Mouse (Mus musculus): ENCODE data around the gene Atp1a3.
A peak's percentile ranks its signal among the peaks of the same experiment; 100 is the strongest.

Gene Atp1a3

GRCm38 (mm10) chr7:25003820-25004388 is 1.9 kb downstream of the Atp1a3 start:
- DNase-seq (ENCODE audit: low read depth, low spot score) = no peak

DNA sequence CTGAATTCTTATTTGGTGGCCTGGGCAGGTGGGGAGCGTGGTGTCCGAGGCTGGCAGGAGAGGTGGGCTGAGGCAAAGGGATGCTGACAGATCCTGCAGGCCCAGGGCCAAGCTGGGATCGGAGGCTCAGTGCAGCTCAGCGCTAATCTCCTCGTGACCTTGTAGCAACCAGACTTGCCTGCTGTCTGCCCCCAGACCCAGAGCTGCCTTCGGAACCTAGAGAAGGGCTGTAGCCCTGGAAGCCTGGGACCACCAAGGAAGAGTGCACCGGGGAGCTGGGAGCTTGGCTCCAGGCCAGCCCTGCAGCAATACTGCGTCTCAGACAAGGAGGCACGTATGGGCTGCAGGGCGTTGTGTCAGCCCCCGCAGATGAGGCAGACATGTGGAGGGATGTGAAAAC is 2.5 kb downstream of the Atp1a3 start:
- DNase-seq (ENCODE audit: low read depth, low spot score) = no peak

GRCm38 (mm10) chr7:25000711-25001110 is 5.0 kb downstream of the Atp1a3 start:
- no peak for DNase-seq (ENCODE audit: low read depth, low spot score)

DNA sequence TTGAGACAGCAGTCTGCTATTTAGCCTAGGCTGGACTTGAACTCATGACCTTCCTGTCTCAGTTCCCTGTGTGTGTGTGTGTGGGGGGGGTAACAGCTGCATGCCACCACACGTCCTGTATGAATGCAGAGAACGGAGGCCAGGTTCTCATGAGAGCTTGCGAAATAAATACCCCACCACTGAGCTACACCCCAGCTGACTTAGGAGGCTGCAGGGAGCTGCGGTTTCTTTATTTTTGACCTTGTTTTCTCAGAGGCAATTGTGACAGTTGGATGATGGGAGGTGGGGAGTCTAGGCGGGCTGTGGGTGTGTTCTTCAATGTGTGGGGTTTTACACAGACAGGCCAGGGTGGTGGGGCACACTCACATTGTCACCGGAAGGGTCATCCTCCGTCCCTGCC is 5.5 kb downstream of the Atp1a3 start:
- DNase-seq (ENCODE audit: low read depth, low spot score) = no peak

DNA sequence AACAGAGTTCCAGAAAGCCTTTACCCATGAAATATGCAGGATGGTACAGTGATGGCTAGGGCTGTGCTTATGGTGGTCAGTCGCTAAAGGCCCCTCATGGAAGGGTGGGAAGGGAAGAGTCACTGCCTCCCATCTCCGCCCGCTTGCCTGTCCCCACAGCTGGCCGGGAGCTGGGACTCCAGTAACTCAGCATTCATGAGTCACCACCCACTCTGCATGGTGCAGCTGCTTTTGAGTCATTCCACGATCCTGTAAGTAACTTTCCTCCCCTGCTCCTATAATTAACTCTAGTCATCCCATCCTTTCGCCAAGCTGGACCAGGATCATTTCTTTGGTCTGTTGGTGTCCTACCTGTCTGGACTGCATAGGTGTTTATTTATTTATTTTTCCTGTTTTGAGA is 12.7 kb downstream of the Atp1a3 start:
- no peak for DNase-seq (ENCODE audit: low read depth, low spot score)

GRCm38 (mm10) chr7:24990478-24990877 is 15.3 kb downstream of the Atp1a3 start:
- no peak for DNase-seq (ENCODE audit: low read depth, low spot score)

GRCm38 (mm10) chr7:24987941-24988340 is 17.8 kb downstream of the Atp1a3 start:
- DNase-seq (ENCODE audit: low read depth, low spot score) = no peak

GRCm38 (mm10) chr7:24985799-24986198 is 20.0 kb downstream of the Atp1a3 start:
- no peak for DNase-seq (ENCODE audit: low read depth, low spot score)

DNA sequence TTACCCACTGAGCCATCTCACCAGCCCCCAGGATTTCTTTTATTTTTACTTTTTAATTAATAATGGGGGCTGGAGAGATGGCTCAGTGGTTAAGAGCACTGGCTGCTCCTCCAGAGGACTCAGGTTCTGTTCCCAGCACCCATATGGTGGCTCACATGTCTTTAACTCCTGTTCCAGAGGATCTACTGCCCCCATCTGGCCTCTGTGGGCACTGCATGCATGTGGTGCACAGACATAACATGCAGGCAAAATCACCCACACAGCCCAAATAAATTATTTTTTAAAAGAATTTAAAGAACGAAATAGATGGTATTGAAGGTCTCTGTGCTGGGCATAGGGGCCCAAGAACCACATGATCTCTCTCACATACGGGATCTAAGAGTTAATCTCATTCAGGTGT is 21.5 kb downstream of the Atp1a3 start:
- DNase-seq (ENCODE audit: low read depth, low spot score) = no peak

DNA sequence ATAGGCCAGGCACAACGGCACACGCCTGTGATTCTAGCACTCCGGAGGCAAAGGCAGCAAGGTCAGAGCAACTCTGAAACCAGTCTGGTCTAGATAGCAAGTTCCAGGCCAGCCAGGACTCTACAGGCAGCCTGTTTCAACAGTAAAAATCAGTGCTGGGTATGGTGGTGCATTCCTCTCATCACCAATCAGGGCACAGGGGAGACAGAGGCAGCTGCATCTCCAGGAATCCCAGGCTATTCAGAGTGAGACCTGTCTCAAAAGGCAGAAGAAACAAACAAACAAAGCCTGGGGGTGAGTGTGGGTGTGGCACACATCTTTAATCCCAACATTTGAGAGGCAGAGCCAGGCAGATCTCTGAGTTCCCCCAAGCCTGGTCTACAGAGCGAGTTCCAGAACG is 22.4 kb downstream of the Atp1a3 start:
- DNase-seq (ENCODE audit: low read depth, low spot score) = no peak

DNA sequence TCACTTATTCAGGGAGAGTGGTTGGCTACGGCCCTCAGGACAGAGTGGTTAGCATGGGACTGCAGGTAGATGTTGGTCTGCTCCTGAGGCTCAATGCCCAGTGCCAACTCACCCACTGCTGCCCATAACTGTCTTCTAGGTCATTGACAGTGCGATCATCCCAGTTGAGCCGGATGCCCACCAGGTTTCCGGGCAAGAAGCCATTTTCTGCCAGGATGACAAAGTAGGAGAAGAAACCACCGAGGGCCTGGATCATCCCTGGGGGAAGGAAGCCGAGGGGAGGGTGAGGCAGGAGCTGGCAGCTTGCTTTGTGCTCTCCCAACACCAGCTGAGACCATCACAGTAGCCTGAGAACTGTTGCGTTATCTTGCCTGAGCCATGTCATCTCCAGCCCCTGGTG is 25.3 kb downstream of the Atp1a3 start:
- no peak for DNase-seq (ENCODE audit: low read depth, low spot score)

GRCm38 (mm10) chr7:24978781-24979180 is 27.0 kb downstream of the Atp1a3 start:
- no peak for DNase-seq (ENCODE audit: low read depth, low spot score)

- DNase-seq (ENCODE audit: low read depth, low spot score) = no peak
Observed at GRCm38 (mm10) chr7:24974893-24975595, 30.7 kb downstream of the Atp1a3 start.

GRCm38 (mm10) chr7:24973902-24974301 is 31.9 kb downstream of the Atp1a3 start:
- no peak for DNase-seq (ENCODE audit: low read depth, low spot score)

GRCm38 (mm10) chr7:24973208-24973607 is 32.5 kb downstream of the Atp1a3 start:
- DNase-seq (ENCODE audit: low read depth, low spot score) = no peak

- peak; percentile 82 for DNase-seq (ENCODE audit: low read depth, low spot score)
Observed at GRCm38 (mm10) chr7:24971972-24972893, 33.5 kb downstream of the Atp1a3 start, which contains the start of gene Rabac1. Rabac1 (minus strand) TSS chr7:24972754.

- DNase-seq (ENCODE audit: low read depth, low spot score) = no peak
Observed at GRCm38 (mm10) chr7:24971261-24971971, 34.3 kb downstream of the Atp1a3 start.

DNA sequence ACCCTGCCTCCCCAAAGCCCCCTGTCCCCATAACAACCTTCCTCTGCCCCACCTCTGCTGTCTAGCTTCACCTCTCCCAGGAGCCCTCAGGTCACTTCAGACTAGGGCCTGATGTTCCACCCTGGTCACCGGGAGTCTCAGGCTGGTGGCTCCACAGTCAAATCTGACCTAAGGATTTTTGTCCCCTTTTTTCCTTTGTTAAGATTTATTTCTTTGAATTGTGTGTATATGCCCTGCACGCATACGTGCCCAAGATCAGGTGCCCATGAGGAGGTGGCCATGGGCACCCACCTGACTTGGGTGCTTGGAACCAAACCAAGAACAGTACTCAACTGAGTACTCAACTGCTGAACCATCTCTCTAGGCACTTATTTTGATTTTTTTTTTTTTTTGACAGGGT is 35.4 kb downstream of the Atp1a3 start:
- no peak for DNase-seq (ENCODE audit: low read depth, low spot score)

GRCm38 (mm10) chr7:24969805-24970204 is 36.0 kb downstream of the Atp1a3 start:
- DNase-seq (ENCODE audit: low read depth, low spot score) = no peak

- no peak for DNase-seq (ENCODE audit: low read depth, low spot score)
Observed at GRCm38 (mm10) chr7:24968463-24968862, 37.3 kb downstream of the Atp1a3 start.

DNA sequence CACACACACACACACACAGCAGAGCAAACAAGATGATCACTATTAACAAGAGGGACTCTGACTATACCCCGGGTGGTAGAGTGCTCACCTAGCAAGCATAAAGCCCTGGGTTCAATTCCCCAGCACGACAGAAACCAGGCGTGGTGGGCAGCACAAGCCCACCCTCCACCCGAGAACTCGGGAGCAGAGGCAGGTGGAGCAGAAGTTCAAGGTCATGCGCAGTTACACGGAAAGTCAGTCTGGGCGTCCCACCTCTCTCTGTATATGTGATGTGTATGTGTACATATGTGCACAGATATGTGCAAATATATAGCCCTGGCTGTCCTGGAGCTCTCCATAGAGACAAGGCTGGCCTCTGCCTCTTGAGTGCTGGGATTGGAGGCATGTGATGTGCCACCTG is 37.8 kb downstream of the Atp1a3 start:
- DNase-seq (ENCODE audit: low read depth, low spot score) = no peak
